Mouse (Mus musculus) kidney, adult 2 months (tissue): ENCODE results near the gene Rufy2. TPM values are rescaled to one million over a fixed set of nuclear protein-coding genes. Genes with fewer than 3 reads are reported as not detected.
A peak's percentile ranks its signal among the peaks of the same experiment; 100 is the strongest.
"Not testable (repeated sequence)": the region's sequence is repeated elsewhere in the genome, so short reads cannot be mapped to it uniquely, and the experiment has no call there.

ENCODE experiments used
- DNase-seq: peaks from one replicate; pipeline ENCODE4 v3.0.0; 2021
- H3K27ac ChIP-seq: fragments of 200-500 bp; 2 replicates; pipeline ENCODE4 v1.5.1; 2012; ENCODE audit warnings: low read depth, low read length, control low read depth, inconsistent platforms; ENCODE audit not compliant: insufficient read depth
- H3K27me3 ChIP-seq: fragments of 200-500 bp; replicated peaks from 2 replicates; pipeline ENCODE4 v1.6.1; 2012; ENCODE audit warnings: mild to moderate bottlenecking, moderate library complexity, low read length, inconsistent platforms; ENCODE audit not compliant: control insufficient read depth, insufficient read depth
- H3K36me3 ChIP-seq: fragments of 200-500 bp; 2 replicates; pipeline ENCODE4 v1.6.1; 2012; ENCODE audit warnings: mild to moderate bottlenecking, moderate library complexity, low read length, inconsistent platforms; ENCODE audit not compliant: control insufficient read depth, insufficient read depth
- H3K4me1 ChIP-seq: fragments of 200-500 bp; 2 replicates; pipeline ENCODE4 v1.6.1; 2011; ENCODE audit warnings: low read length; ENCODE audit not compliant: control insufficient read depth, insufficient read depth
- H3K4me3 ChIP-seq: fragments of 200-500 bp; 2 replicates; pipeline ENCODE4 v1.5.1; 2011; ENCODE audit warnings: mild to moderate bottlenecking, low read depth, low read length, control low read depth; ENCODE audit not compliant: insufficient read depth
- CTCF ChIP-seq: fragments of 200-500 bp; conservative IDR thresholded peaks from 2 replicates; pipeline ENCODE4 v1.5.1; 2011; ENCODE audit warnings: low read depth, mild to moderate bottlenecking, control low read depth, low read length, moderate library complexity, mixed read lengths; ENCODE audit not compliant: insufficient read depth, insufficient read length
- POLR2A ChIP-seq: fragments of 200-500 bp; IDR thresholded peaks from one replicate; pipeline ENCODE4 v1.6.1; 2011; ENCODE audit warnings: low read depth, low read length, control low read depth
- WGBS: fragments of 180-500 bp; shearing (Covaris S2); methylation state at CpG from one replicate; pipeline ENCODE4 v1.1.7; 2018; 5-methylcytosine and 5-hydroxymethylcytosine counted together
- polyA plus RNA-seq: library from polyadenylated mRNA; depleted of rRNA; stranded (reverse); fragments of >200 nt; gene quantifications from 2 replicates; pipeline ENCODE4 v1.2.3, GENCODE M21; 2012

The Rufy2 gene
- polyA plus RNA-seq, 1 experiment: 4.0 TPM

- no peak for TF ChIP-seq CTCF
- TF ChIP-seq POLR2A: no peak
- WGBS: 74% methylated on average over 6 of the region's 6 CpGs
- H3K27me3 ChIP-seq: no peaks in the 10 kb centered on the region
- no peak overlapping the region for H3K4me3 ChIP-seq
- H3K4me1 ChIP-seq: peaks cover 6% of the 10 kb centered on the region; the same call in 1 of the 2 replicates
- peak; percentile 48 for DNase-seq
- no peaks in the 10 kb centered on the region; the same call in 1 of the 2 replicates for H3K36me3 ChIP-seq
- H3K27ac ChIP-seq: no peak overlapping the region
Measured at GRCm38 (mm10) chr10:63052011-63052410, 72.0 kb downstream of the Rufy2 start.

GRCm38 (mm10) chr10:63053007-63053406 is 73.0 kb downstream of the Rufy2 start:
- peaks cover 6% of the 10 kb centered on the region; the same call in 1 of the 2 replicates for H3K4me1 ChIP-seq
- no peak overlapping the region for H3K4me3 ChIP-seq
- H3K27ac ChIP-seq: no peak overlapping the region
- no peaks in the 10 kb centered on the region; the same call in 1 of the 2 replicates for H3K36me3 ChIP-seq
- no peak for TF ChIP-seq CTCF
- TF ChIP-seq POLR2A: no peak
- no peaks in the 10 kb centered on the region for H3K27me3 ChIP-seq
- no peak for DNase-seq
- 68% methylated on average over 6 of the region's 6 CpGs for WGBS

GRCm38 (mm10) chr10:63054071-63054470 is 74.0 kb downstream of the Rufy2 start:
- H3K4me3 ChIP-seq, H3K27ac ChIP-seq, H3K27me3 ChIP-seq, DNase-seq, H3K36me3 ChIP-seq, H3K4me1 ChIP-seq: not testable (repeated sequence)
- WGBS: 88% methylated on average over 6 of the region's 6 CpGs

GRCm38 (mm10) chr10:63054586-63054985 is 74.6 kb downstream of the Rufy2 start:
- WGBS: 78% methylated on average over 2 of the region's 2 CpGs
- H3K27ac ChIP-seq: no peak overlapping the region
- TF ChIP-seq POLR2A: no peak
- TF ChIP-seq CTCF: peak; percentile 42

GRCm38 (mm10) chr10:63056966-63057750 is 77.1 kb downstream of the Rufy2 start:
- Histone ChIP-seq H3K27me3 (no peaks in the 10 kb centered on the region), H3K27ac (no peak overlapping the region), H3K4me1 (peaks cover 13% of the 10 kb centered on the region; the same call in 1 of the 2 replicates), H3K36me3 (no peaks in the 10 kb centered on the region), H3K4me3 (no peak overlapping the region)
- TF ChIP-seq CTCF: no peak
- no peak for TF ChIP-seq POLR2A
- WGBS: 46% methylated on average over 24 of the region's 24 CpGs
- DNase-seq: peak; percentile 83

More at GRCm38 (mm10) chr10:63054586-63054985, 74.6 kb downstream of the Rufy2 start:
- Histone ChIP-seq H3K4me3 (no peak overlapping the region), H3K36me3 (no peaks in the 10 kb centered on the region), H3K27me3 (no peaks in the 10 kb centered on the region), H3K4me1 (peaks cover 4% of the 10 kb centered on the region; the same call in 1 of the 2 replicates)
- no peak for DNase-seq

GRCm38 (mm10) chr10:63059862-63060261 is 79.8 kb downstream of the Rufy2 start, which contains the start of gene Pbld1:
Gene Pbld1, plus strand, starts transcription at chr10:63060162.
- Histone ChIP-seq H3K27ac (peak within 1 kb of the TSS; percentile 97), H3K4me1 (peaks cover 13% of the 10 kb centered on the region; the same call in 1 of the 2 replicates), H3K27me3 (no peaks in the 10 kb centered on the region), H3K36me3 (no peaks in the 10 kb centered on the region), H3K4me3 (no peak within 1 kb of the TSS)
- TF ChIP-seq CTCF (no peak), POLR2A (no peak)
- DNase-seq: no peak
- 84% methylated on average over 2 of the region's 2 CpGs for WGBS

- peaks cover 13% of the 10 kb centered on the region; the same call in 1 of the 2 replicates for H3K4me1 ChIP-seq
- H3K36me3 ChIP-seq: no peaks in the 10 kb centered on the region
- no peaks in the 10 kb centered on the region for H3K27me3 ChIP-seq
- 17% methylated on average over 11 of the region's 11 CpGs for WGBS
- TF ChIP-seq POLR2A: no peak
- no peak for TF ChIP-seq CTCF
- DNase-seq: peak; percentile 91
- H3K27ac ChIP-seq: peak overlapping the region; percentile 97
- no peak overlapping the region for H3K4me3 ChIP-seq
Measured at GRCm38 (mm10) chr10:63060406-63060805, 80.4 kb downstream of the Rufy2 start.

GRCm38 (mm10) chr10:63061266-63061665 is 81.2 kb downstream of the Rufy2 start:
- peak overlapping the region; percentile 83 for H3K4me3 ChIP-seq
- 44% methylated on average over 12 of the region's 12 CpGs for WGBS
- H3K4me1 ChIP-seq: peaks cover 16% of the 10 kb centered on the region; the same call in 1 of the 2 replicates
- no peaks in the 10 kb centered on the region for H3K27me3 ChIP-seq
- H3K27ac ChIP-seq: peak overlapping the region; percentile 97
- H3K36me3 ChIP-seq: no peaks in the 10 kb centered on the region
- DNase-seq: peak; percentile 86
- TF ChIP-seq POLR2A (no peak), CTCF (no peak)
